Mouse (Mus musculus) E14TG2a.4 (cell line): Measurements from ENCODE around the gene Cd1d1.

Experiments
- H3K27me3 ChIP-seq: 2 replicates; pipeline ENCODE4 v1.6.1; 2014; ENCODE audit warnings: low read length, control low read depth; ENCODE audit not compliant: insufficient read depth
- H3K36me3 ChIP-seq: 2 replicates; pipeline ENCODE4 v1.6.1; 2014; ENCODE audit warnings: low read length, control low read depth; ENCODE audit not compliant: insufficient read depth
- H3K4me1 ChIP-seq: replicated peaks from 2 replicates; pipeline ENCODE4 v1.6.1; 2014; ENCODE audit warnings: low read depth, low read length, control low read depth
- H3K4me3 ChIP-seq: replicated peaks from 2 replicates; pipeline ENCODE4 v1.5.1; 2014; ENCODE audit warnings: mild to moderate bottlenecking, low read length
- H3K9me3 ChIP-seq: 2 replicates; pipeline ENCODE4 v1.6.1; 2014; ENCODE audit warnings: low read length, control low read depth
- CTCF ChIP-seq: conservative IDR thresholded peaks from 2 replicates; pipeline ENCODE4 v1.5.1; 2014; ENCODE audit warnings: low read length
- NANOG ChIP-seq: IDR thresholded peaks from 2 replicates; pipeline ENCODE4 v1.6.1; 2014; ENCODE audit warnings: borderline replicate concordance, low read length, mixed read lengths
- POU5F1 ChIP-seq: IDR thresholded peaks from 2 replicates; pipeline ENCODE4 v1.6.1; 2014; ENCODE audit warnings: low read length, borderline replicate concordance

The Cd1d1 gene

DNA sequence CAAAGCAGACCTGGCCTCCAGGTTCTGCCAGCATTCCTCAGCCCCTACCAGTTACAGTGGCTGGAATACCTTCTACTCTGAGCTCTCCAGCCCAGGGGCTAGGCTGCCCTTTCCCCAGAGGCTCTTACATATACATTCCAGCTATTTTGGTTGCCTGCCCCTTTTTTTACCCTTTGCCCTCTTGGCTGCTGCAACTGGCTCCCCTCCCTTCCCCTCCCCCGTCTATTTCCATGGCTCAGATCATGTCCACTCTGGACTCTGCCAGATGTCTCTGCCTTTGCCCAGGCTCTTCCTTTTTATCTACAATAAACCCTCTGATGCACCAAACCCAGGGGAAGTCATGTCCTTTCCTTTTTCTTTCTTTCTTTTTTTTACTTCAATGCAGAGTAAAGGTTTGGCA is 44.7 kb downstream of the Cd1d1 start:
- TF ChIP-seq POU5F1: no peak
- no peak for TF ChIP-seq CTCF
- no peak for TF ChIP-seq NANOG
- Histone ChIP-seq H3K9me3 (peaks cover 9% of the 10 kb centered on the region), H3K27me3 (no peaks in the 10 kb centered on the region), H3K4me3 (no peak overlapping the region), H3K36me3 (no peaks in the 10 kb centered on the region), H3K4me1 (peaks cover 32% of the 10 kb centered on the region)

DNA sequence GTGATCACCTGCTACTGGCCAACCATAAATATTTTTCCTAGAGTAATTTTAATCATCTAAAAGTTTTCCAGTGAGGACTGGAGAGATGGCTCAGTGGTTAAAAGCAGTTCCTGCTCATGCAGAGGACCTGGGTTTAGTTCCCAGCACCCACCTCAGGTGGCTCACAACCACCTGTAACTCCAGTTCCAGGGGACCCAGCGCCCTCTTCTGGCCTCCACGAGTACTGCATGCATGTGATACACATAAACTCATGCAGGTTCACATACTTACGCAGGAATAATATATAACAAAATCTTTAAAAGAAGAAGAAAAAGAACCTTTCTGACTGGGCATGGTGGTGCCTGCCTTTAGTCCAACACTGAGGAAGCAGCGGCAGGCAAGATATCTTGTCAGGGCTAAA is 45.4 kb downstream of the Cd1d1 start:
- Histone ChIP-seq H3K27me3 (no peaks in the 10 kb centered on the region), H3K9me3 (peaks cover 9% of the 10 kb centered on the region), H3K4me3 (no peak overlapping the region), H3K4me1 (peaks cover 32% of the 10 kb centered on the region), H3K36me3 (no peaks in the 10 kb centered on the region)
- TF ChIP-seq POU5F1 (no peak), NANOG (no peak), CTCF (peak; percentile 53)

DNA sequence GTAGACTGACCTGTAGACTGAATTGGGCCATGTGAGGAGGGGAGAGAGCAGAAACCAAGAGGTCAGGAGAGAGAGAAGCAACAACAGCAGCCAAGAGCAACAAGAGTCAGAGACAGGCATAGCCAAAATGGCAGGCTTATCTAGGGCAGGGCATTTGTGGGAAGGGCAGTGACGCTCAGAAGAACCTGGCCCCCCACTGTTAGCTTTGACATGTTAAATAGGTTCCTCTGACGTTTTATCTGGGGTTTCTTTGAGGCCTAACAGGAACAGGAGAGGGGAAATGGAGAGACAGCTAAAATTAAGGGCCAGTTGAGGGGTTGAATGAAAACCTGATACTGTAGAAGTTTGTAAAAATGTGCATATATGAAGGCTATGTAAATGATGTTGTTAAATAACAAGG is 48.6 kb downstream of the Cd1d1 start:
- TF ChIP-seq POU5F1 (no peak), NANOG (peak; percentile 39; the same call in 1 of the 2 replicates), CTCF (no peak)

More for the DNA sequence above, 48.6 kb downstream of the Cd1d1 start:
- Histone ChIP-seq H3K9me3 (peaks cover 9% of the 10 kb centered on the region), H3K4me3 (no peak overlapping the region), H3K27me3 (no peaks in the 10 kb centered on the region), H3K4me1 (peaks cover 32% of the 10 kb centered on the region), H3K36me3 (no peaks in the 10 kb centered on the region)
